Mouse (Mus musculus) heart, embryonic 10.5 days (tissue): ENCODE measurements around the gene Xxylt1. TPM values are rescaled to one million over a fixed set of nuclear protein-coding genes. Genes with fewer than 3 reads are reported as not detected.

Source experiments
- DNase-seq: peaks from one replicate; pipeline ENCODE4 v3.0.0-alpha.2; 2017; ENCODE audit warnings: low spot score
- H3K27ac ChIP-seq: fragments of 300-500 bp; sonication (generic); 2 replicates; pipeline ENCODE4 v1.5.1; 2016; ENCODE audit warnings: mild to moderate bottlenecking
- H3K27me3 ChIP-seq: fragments of 300-500 bp; sonication (generic); 2 replicates; pipeline ENCODE4 v1.6.1; 2016; ENCODE audit warnings: mild to moderate bottlenecking; ENCODE audit not compliant: poor library complexity, insufficient read depth, severe bottlenecking
- H3K36me3 ChIP-seq: fragments of 300-500 bp; sonication (generic); 2 replicates; pipeline ENCODE4 v1.6.1; 2016; ENCODE audit warnings: mild to moderate bottlenecking, moderate library complexity
- H3K4me1 ChIP-seq: fragments of 300-500 bp; sonication (generic); 2 replicates; pipeline ENCODE4 v1.6.1; 2016; ENCODE audit warnings: mild to moderate bottlenecking
- H3K4me3 ChIP-seq: fragments of 300-500 bp; sonication (generic); 2 replicates; pipeline ENCODE4 v1.5.1; 2016; ENCODE audit warnings: mild to moderate bottlenecking, moderate library complexity
- H3K9me3 ChIP-seq: fragments of 300-500 bp; sonication (generic); 2 replicates; pipeline ENCODE4 v1.6.1; 2016; ENCODE audit warnings: mild to moderate bottlenecking, moderate library complexity
- WGBS: fragments of 180-500 bp; shearing (Covaris S2); methylation state at CpG from one replicate; pipeline ENCODE4 v1.1.7; 2016; 5-methylcytosine and 5-hydroxymethylcytosine counted together
- polyA plus RNA-seq: library from polyadenylated mRNA; unstranded; fragments of >200 nt; fragmentation: Nextera tagmentation; extraction: Ambion mirVana; gene quantifications from 2 replicates; pipeline ENCODE4 v1.2.1, GENCODE M21; 2016

Gene Xxylt1
- 11.8 and 15.0 TPM in 2 replicates for polyA plus RNA-seq

DNA sequence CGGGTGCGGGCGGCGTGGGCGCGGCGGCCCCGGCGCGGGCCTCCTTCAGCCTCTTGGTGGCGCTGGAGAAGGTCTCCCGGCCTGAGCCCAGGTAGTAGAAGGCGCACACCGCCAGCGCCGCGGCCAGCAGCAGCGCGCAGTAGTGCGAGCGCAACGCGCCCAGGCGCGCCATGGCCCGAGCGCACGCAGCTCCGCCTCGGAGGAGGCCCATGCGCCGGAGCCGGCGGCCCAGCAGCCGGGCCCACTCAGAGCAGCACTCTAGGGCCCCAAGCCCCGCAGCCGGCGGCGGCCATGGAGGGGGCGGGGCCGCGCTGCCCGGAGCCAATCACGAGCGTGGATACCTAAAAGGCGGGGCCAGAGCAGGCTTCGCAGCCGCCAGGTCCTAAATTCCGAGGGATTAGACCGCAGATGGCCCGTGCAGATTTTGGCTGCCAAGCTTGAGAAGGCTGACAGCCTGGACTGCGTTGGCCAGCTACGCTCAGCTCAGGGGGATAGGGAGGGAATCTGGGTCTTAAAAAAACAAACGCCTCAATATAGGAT is at the start of gene Xxylt1:
Gene Xxylt1, minus strand, starts transcription at position 308 of the 540 bp plus-strand sequence.
- under 1% methylated on average over 54 of the region's 54 CpGs for WGBS
- peak; percentile 96 for DNase-seq
- peaks cover 11% of the 10 kb centered on the region for H3K36me3 ChIP-seq
- H3K4me1 ChIP-seq = peaks cover 20% of the 10 kb centered on the region
- no peaks in the 10 kb centered on the region for H3K27me3 ChIP-seq
- peak within 1 kb of the TSS; percentile 78 for H3K4me3 ChIP-seq
- H3K27ac ChIP-seq = peak within 1 kb of the TSS; percentile 92
- no peaks in the 10 kb centered on the region for H3K9me3 ChIP-seq

DNA sequence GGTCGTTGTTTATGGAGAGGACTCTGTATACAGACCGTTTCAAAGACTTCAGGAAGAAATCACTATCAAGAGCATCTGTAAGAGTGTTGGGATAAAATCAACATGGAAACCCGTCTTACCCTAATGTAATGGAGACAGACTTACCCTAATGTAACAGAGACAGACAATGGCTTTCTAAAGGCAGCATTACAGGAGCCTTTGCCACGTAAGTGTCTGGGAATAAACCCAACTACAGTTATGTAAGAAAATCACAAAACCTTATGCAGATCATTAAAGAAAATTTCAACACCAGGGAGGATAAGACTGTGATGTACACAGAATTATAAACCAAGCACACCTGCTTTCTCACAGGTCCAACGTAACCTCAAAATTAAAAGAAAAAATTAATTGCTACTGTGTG is 46.9 kb upstream of the Xxylt1 start:
- peaks cover 61% of the 10 kb centered on the region for H3K36me3 ChIP-seq
- H3K9me3 ChIP-seq = no peaks in the 10 kb centered on the region
- no peak overlapping the region for H3K4me3 ChIP-seq
- H3K27ac ChIP-seq = no peak overlapping the region
- 84% methylated on average over 5 of the region's 5 CpGs for whole genome bisulfite sequencing
- no peak for DNase-seq
- H3K27me3 ChIP-seq = no peaks in the 10 kb centered on the region
- no peaks in the 10 kb centered on the region for H3K4me1 ChIP-seq

DNA sequence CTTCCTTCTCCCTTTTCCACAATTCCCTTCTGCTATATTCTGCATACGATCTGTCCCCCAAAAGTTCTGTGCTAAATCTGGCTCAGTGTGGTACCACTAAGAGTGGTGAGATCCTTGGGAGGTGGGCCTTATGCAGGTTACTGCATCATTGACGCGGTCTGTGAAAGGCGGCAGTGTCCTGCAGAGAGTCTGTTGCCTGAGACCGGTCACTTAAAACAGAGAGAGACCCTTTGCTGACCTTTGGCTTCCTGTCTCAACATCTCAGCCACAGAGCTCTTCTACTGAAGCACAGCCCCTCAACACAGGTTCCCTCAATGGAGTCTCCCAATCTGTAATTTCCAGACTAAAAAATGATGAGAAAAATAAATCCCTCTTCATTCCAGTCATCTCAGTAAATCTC is 43.8 kb upstream of the Xxylt1 start:
- H3K27me3 ChIP-seq = no peaks in the 10 kb centered on the region
- H3K36me3 ChIP-seq = peaks cover 52% of the 10 kb centered on the region
- H3K9me3 ChIP-seq = no peaks in the 10 kb centered on the region
- H3K4me1 ChIP-seq = no peaks in the 10 kb centered on the region
- no peak for DNase-seq
- H3K27ac ChIP-seq = no peak overlapping the region
- H3K4me3 ChIP-seq = no peak overlapping the region
- 76% methylated on average over 5 of the region's 5 CpGs for WGBS

DNA sequence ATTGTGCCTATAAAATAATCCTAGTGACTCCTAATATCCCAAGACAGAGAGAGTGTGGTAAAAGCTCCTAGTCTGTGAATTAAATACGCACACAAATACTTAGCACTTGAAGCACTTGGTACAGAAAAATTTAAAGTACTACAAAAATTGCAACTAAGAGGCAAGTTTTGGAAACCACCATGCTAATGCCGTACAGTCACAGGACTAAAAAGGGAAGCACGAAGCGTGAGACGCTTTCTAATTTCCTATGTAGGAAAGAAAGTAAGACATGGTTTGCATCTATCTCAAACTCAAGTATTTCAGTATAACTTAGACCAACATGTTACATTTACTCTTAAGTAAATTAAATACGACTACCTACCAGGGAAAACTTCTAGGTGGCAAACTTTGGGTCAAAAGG is 40.4 kb upstream of the Xxylt1 start:
- H3K9me3 ChIP-seq = no peaks in the 10 kb centered on the region
- WGBS = 94% methylated on average over 6 of the region's 6 CpGs
- H3K27me3 ChIP-seq = no peaks in the 10 kb centered on the region
- no peaks in the 10 kb centered on the region for H3K4me1 ChIP-seq
- peaks cover 37% of the 10 kb centered on the region; the same call in 1 of the 2 replicates for H3K36me3 ChIP-seq
- H3K4me3 ChIP-seq = no peak overlapping the region
- DNase-seq = no peak
- no peak overlapping the region for H3K27ac ChIP-seq

DNA sequence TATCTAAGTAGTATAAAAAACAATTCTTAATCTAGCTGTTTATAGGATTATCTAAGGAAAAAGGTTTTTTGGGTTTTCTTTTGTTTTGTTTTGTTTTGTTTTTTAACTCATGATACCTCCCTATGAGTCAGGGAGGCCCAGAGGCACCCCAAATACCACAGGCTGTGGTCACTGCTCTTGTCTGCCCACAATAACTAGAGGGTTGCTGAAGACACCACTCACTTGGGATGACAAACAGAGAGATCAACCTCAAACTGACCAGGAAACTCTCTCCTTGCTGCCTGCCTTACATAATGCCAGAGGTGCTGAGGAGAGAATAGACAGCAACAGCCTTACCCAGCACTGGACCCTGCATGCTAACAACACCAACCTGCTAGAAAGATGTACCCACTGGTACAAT is 32.4 kb upstream of the Xxylt1 start:
- H3K4me3 ChIP-seq = no peak overlapping the region
- H3K36me3 ChIP-seq = peaks cover 45% of the 10 kb centered on the region
- H3K27me3 ChIP-seq = no peaks in the 10 kb centered on the region
- no peaks in the 10 kb centered on the region for H3K9me3 ChIP-seq
- no peaks in the 10 kb centered on the region for H3K4me1 ChIP-seq
- DNase-seq = no peak
- H3K27ac ChIP-seq = no peak overlapping the region

DNA sequence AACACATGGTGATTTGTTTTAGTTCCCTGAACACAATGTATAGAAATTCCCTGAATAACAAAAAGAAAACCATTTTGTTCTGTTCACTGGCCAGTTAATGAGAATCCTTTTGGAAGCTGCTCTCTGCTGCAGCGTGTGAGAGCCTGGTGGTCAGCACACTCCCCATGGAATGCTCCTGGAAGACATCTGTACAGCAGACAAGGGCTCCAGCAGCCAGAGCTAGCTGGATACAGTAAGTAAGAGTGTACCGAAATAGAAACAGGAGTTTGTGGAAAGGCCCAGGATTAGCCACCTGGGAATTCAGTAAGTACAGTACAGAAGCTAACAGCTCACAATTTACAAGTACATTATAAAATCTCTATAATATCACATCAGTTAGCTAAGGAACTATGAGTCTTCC is 20.1 kb upstream of the Xxylt1 start:
- Histone ChIP-seq H3K27ac (peak overlapping the region; percentile 29; the same call in 1 of the 2 replicates), H3K4me3 (no peak overlapping the region), H3K9me3 (no peaks in the 10 kb centered on the region), H3K4me1 (no peaks in the 10 kb centered on the region), H3K27me3 (no peaks in the 10 kb centered on the region), H3K36me3 (peaks cover 34% of the 10 kb centered on the region)
- 53% methylated on average over 2 of the region's 2 CpGs for WGBS
- no peak for DNase-seq

DNA sequence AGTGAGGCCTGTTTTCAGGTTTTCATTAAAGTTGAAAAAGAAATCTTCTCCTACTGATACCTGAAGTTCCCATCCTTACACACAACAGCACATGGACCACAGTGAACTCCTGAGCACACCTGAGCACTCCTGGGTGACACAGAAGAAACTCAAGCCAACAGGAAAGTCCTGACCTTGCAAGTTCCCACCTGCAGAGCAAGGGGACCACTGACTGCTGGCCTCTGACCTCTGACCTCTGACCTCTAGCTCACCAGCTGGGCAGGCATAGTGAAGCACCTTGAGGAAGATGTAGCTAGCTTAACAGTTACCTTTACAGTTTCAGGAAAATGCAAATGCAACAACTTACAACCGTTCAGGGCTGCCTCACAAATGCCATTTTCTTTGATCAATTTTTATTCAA is 18.7 kb upstream of the Xxylt1 start:
- Histone ChIP-seq H3K36me3 (peaks cover 35% of the 10 kb centered on the region), H3K4me3 (no peak overlapping the region), H3K27me3 (no peaks in the 10 kb centered on the region), H3K27ac (no peak overlapping the region), H3K9me3 (no peaks in the 10 kb centered on the region), H3K4me1 (no peaks in the 10 kb centered on the region)
- 83% methylated on average over 1 of the region's 1 CpGs for WGBS
- DNase-seq = no peak

DNA sequence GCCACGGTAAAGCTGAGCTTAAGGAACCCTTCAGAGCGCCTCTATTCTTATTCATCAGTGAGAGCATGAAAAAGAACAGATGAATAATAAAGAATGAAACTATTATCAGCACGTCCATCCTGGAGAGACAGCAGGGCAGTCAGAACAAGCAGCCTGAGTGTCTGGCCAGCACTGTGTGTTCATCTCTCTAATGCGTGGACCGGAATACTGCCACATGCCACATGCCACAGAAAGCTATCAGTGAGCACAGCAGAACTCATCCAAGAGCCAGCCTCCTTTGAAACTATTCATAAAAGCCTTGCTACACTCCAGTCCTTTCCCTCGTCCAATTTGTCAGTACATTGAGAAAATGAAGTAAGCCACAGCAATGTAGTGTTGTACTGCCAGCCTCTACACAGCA is 12.8 kb upstream of the Xxylt1 start:
- WGBS = 78% methylated on average over 6 of the region's 6 CpGs
- no peak overlapping the region for H3K4me3 ChIP-seq
- H3K36me3 ChIP-seq = peaks cover 4% of the 10 kb centered on the region
- no peaks in the 10 kb centered on the region for H3K9me3 ChIP-seq
- H3K27ac ChIP-seq = no peak overlapping the region
- H3K27me3 ChIP-seq = no peaks in the 10 kb centered on the region
- no peak for DNase-seq
- H3K4me1 ChIP-seq = no peaks in the 10 kb centered on the region

DNA sequence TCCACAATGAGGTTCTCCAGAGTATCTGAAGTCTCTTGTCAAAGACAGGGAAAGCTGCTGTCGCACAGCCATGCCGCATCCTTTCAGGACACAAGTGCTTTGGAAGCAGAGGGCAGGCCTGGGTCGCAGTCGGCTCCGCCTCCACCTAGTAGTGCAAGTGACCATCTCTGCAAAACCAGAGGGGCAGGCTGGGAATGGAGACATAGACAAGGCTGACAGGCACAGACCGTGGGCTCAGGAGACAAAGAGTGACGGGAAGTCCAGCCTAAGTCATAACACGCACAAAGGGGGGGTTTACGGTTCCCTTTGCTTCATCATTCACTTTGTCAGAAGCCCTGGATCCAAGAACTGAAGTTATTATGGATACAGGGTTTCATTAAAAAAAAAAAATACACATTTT is 12.0 kb upstream of the Xxylt1 start:
- H3K4me3 ChIP-seq = no peak overlapping the region
- WGBS = 50% methylated on average over 9 of the region's 9 CpGs
- H3K27me3 ChIP-seq = no peaks in the 10 kb centered on the region
- DNase-seq = no peak
- peaks cover 4% of the 10 kb centered on the region for H3K36me3 ChIP-seq
- no peak overlapping the region for H3K27ac ChIP-seq
- no peaks in the 10 kb centered on the region for H3K9me3 ChIP-seq
- H3K4me1 ChIP-seq = no peaks in the 10 kb centered on the region

DNA sequence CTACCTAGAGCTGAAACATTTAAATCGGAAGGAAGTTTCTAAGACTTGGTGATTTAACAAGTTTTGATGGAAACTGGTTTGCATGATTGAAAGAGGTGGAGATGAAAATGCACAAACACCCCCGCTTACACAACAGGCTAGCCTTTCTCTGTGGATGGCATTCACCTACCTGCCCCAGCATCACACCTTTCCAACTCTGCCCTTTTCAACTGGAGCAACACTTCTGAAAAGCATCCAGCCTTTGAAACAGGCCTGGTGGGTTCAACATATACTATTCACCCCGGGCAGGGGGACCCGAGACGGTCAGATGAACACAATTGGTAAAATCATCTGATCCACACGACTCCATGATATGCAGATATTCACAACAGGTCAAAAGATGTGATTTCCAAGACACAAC is 659 bp upstream of the Xxylt1 start:
- Histone ChIP-seq H3K27ac (no peak overlapping the region), H3K4me1 (peaks cover 20% of the 10 kb centered on the region), H3K36me3 (peaks cover 11% of the 10 kb centered on the region), H3K4me3 (peak overlapping the region; percentile 78), H3K9me3 (no peaks in the 10 kb centered on the region), H3K27me3 (no peaks in the 10 kb centered on the region)
- DNase-seq = peak; percentile 71
- WGBS = 67% methylated on average over 6 of the region's 6 CpGs

DNA sequence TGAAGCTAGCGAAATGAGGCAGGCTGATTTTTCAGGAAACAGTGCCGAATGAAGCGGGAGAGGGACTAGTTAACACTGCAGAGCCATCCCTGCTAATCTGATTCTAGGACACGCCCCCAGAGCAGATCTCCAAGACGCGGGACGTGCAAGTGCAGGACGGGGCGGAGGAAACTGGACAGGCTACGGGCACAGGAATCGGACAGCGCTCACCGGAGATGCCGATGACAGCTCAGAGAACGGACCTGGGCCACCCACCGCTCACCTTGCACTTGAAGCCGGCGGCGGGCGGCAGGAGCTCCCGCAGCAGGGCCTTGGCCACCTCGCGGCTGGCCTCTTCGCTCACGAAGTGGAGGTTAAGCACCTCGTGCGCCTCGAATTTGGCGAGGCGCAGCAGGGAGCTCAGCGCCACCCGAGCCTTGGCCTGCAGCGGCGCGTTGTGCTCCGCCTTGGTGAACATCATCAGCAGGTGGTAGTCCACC is 620 bp downstream of the Xxylt1 start:
- peak; percentile 85 for DNase-seq
- H3K27ac ChIP-seq = peak overlapping the region; percentile 92
- peak overlapping the region; percentile 78 for H3K4me3 ChIP-seq
- H3K36me3 ChIP-seq = peaks cover 11% of the 10 kb centered on the region
- H3K27me3 ChIP-seq = no peaks in the 10 kb centered on the region
- H3K4me1 ChIP-seq = peaks cover 20% of the 10 kb centered on the region
- no peaks in the 10 kb centered on the region for H3K9me3 ChIP-seq
- under 1% methylated on average over 36 of the region's 36 CpGs for WGBS

DNA sequence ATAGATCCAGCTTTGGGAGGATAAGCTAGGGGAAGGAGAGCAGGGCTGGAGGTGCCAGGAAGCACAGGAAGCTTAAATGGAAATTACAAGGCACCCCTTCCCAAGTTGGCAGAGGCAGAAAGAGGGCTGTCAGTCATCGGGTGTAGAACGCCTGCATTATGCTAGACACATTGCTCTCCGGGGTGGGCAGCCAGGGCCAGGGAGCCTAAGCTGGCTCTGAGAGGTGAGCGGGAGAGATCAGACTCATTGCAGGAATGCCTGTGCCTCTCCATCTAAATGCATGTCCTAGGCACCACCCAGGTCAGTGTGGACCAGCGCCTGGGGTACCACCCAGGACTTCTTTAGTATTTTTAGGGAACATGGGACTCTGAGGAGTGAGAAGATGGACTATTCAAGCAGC is 3.8 kb downstream of the Xxylt1 start:
- H3K4me3 ChIP-seq = no peak overlapping the region

DNA sequence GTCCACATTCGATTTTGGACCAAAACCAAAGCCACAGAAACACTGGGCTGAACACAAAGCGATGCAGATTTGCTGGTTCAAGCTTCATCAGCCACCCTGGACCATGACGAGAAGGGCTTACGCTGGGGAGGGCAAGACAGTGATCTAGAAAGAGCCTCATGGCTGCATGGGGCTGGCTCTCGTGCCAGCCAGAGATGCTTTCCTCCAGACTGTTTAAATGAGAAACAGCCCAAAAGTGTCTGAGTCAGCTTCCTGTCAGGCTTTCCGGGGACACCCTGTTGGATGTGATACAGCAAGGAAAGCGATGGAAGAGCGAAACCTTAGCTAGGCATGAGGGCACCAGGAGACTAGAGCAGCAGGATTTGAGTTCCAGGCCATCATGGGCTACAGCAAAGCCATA is 4.8 kb downstream of the Xxylt1 start:
- 78% methylated on average over 8 of the region's 8 CpGs for WGBS
- Histone ChIP-seq H3K36me3 (peaks cover 11% of the 10 kb centered on the region), H3K4me3 (no peak overlapping the region), H3K27ac (no peak overlapping the region), H3K9me3 (no peaks in the 10 kb centered on the region), H3K27me3 (no peaks in the 10 kb centered on the region), H3K4me1 (peaks cover 15% of the 10 kb centered on the region)
- DNase-seq = no peak

More for the DNA sequence above, 3.8 kb downstream of the Xxylt1 start:
- Histone ChIP-seq H3K27me3 (no peaks in the 10 kb centered on the region), H3K4me1 (peaks cover 20% of the 10 kb centered on the region), H3K9me3 (no peaks in the 10 kb centered on the region), H3K27ac (no peak overlapping the region), H3K36me3 (peaks cover 11% of the 10 kb centered on the region)
- WGBS = 91% methylated on average over 5 of the region's 5 CpGs
- DNase-seq = no peak

DNA sequence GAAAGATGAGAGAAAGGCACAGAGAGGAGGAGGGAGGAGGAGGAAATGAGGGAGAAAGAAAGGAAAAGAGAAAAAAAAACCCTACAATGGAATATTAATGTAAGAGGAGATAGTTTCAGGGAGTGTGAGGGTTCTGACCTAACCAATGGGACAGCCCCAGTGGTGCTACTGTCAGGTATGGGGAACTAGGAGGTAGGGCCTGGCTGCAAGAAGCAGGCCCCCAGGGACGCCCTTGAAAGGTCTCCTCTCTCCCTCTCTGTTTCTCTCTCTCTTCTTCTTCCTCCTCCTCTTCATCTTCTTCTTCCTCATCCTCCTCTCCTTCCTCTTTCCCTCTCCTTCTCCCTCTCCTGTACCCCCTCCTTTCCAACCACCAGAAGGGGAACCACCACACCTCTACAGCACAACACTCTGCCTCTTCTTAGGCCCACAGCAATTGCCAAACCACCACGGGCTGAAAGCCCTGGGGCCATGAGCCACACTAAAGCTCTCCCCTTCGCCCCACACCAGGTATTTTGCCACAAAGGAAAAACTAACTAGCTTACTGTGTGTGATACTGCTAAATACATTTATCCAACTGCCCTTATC is 6.8 kb downstream of the Xxylt1 start:
- WGBS = 78% methylated on average over 3 of the region's 3 CpGs
- Histone ChIP-seq H3K4me3 (no peak overlapping the region), H3K4me1 (peaks cover 19% of the 10 kb centered on the region), H3K36me3 (peaks cover 11% of the 10 kb centered on the region), H3K27ac (no peak overlapping the region), H3K9me3 (no peaks in the 10 kb centered on the region), H3K27me3 (no peaks in the 10 kb centered on the region)
- DNase-seq = no peak
